Mouse (Mus musculus) urinary bladder, postnatal 14 days (tissue): ENCODE data around the gene Deup1.
"Not testable (repeated sequence)": the region's sequence is repeated elsewhere in the genome, so short reads cannot be mapped to it uniquely, and the experiment has no call there.

Experiments used
- DNase-seq: peaks from one replicate; pipeline ENCODE4 v3.0.0; 2021; ENCODE audit warnings: low spot score

The Deup1 gene

GRCm38 (mm10) chr9:15587157-15587854 is 40.4 kb downstream of the Deup1 start:
- no peak for DNase-seq

GRCm38 (mm10) chr9:15585956-15586355 is 41.8 kb downstream of the Deup1 start:
- DNase-seq = no peak

- no peak for DNase-seq
Observed at GRCm38 (mm10) chr9:15584209-15584608, 43.5 kb downstream of the Deup1 start.

GRCm38 (mm10) chr9:15582026-15582425 is 45.7 kb downstream of the Deup1 start:
- no peak for DNase-seq

- DNase-seq = no peak
Observed at GRCm38 (mm10) chr9:15580176-15580575, 47.6 kb downstream of the Deup1 start.

- no peak for DNase-seq
Observed at GRCm38 (mm10) chr9:15578946-15579345, 48.8 kb downstream of the Deup1 start.

- DNase-seq = no peak
Observed at GRCm38 (mm10) chr9:15578427-15578826, 49.3 kb downstream of the Deup1 start.

- DNase-seq = no peak
Observed at GRCm38 (mm10) chr9:15574750-15575454, 52.8 kb downstream of the Deup1 start.

GRCm38 (mm10) chr9:15562353-15562752 is 65.4 kb downstream of the Deup1 start:
- DNase-seq = no peak

GRCm38 (mm10) chr9:15560451-15560850 is 67.3 kb downstream of the Deup1 start:
- no peak for DNase-seq

- no peak for DNase-seq
Observed at GRCm38 (mm10) chr9:15553322-15553721, 74.4 kb downstream of the Deup1 start.

GRCm38 (mm10) chr9:15551933-15552851 is 75.5 kb downstream of the Deup1 start:
- DNase-seq = no peak

- DNase-seq = not testable (repeated sequence)
Observed at GRCm38 (mm10) chr9:15551073-15551472, 76.7 kb downstream of the Deup1 start.

- DNase-seq = no peak
Observed at GRCm38 (mm10) chr9:15550461-15550961, 77.2 kb downstream of the Deup1 start.

GRCm38 (mm10) chr9:15541735-15542354 is 85.9 kb downstream of the Deup1 start:
- peak; percentile 41 for DNase-seq

GRCm38 (mm10) chr9:15538979-15539533 is 88.7 kb downstream of the Deup1 start:
- DNase-seq = no peak

GRCm38 (mm10) chr9:15537455-15538048 is 90.2 kb downstream of the Deup1 start:
- DNase-seq = no peak

- no peak for DNase-seq
Observed at GRCm38 (mm10) chr9:15536861-15537426, 90.8 kb downstream of the Deup1 start.

GRCm38 (mm10) chr9:15535418-15535817 is 92.3 kb downstream of the Deup1 start:
- DNase-seq = no peak

GRCm38 (mm10) chr9:15534110-15534509 is 93.6 kb downstream of the Deup1 start:
- DNase-seq = no peak
